Mouse (Mus musculus) erythroid progenitor cell, adult 5-6 weeks (primary cell): ENCODE measurements around the gene Gm6657. TPM values are rescaled to one million over a fixed set of nuclear protein-coding genes. Genes with fewer than 3 reads are reported as not detected.

Experiments used
- ATAC-seq: replicated peaks from 2 replicates; pipeline ENCODE4 v1.8.0; 2016; ENCODE audit warnings: moderate number of reproducible peaks, mild to moderate bottlenecking, moderate TSS enrichment, inconsistent platforms; ENCODE audit not compliant: poor library complexity, low FRiP score, severe bottlenecking
- total RNA-seq, 2 experiments: library from RNA; stranded (forward) in 1 of 2; stranded (reverse) in 1 of 2; fragments of 150-400 nt in 1 of 2; fragments of 186-747, 209-891 nt in 1 of 2; gene quantifications; 2 replicates each; pipeline versions ENCODE4 v1.2.3 to v1.2.4; 2015 to 2017; ENCODE audit warnings: low replicate concordance in 2 of 2

Gene Gm6657
- total RNA-seq, 2 experiments from 2014 or later, result not detected

DNA sequence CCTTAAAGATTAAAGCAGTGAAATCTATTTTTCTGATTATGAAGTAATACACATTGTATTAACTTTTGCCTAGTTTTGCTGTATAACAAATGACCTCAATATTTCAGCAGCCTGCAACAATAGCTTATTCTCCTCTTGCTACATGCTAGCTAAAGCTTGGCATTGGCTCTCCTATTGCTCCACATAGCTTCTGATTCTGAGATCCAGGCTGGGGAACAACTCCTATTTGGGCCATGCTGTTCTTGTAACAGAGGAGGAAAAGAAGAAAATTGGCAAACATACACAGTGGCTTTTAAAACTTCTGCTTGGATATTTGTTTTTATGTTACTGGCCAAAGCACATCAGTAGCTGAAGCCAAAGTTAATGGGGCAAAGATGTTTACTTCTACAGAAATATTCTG is 55.1 kb downstream of the Gm6657 start:
- ATAC-seq, result no peak

Other genes with a start within 250 kb of the Gm6657 start
- gene Gphn, start 32.1 kb downstream of the Gm6657 start, total RNA-seq (2015; ENCODE audit: low replicate concordance), result 1.3 and 10.1 TPM in 2 replicates
- gene Gphn, start 32.1 kb downstream of the Gm6657 start, total RNA-seq (2017; ENCODE audit: low replicate concordance), result 0.68 and 3.1 TPM in 2 replicates